ENCODE assay signal across 19 mouse cellular contexts in genomic region chr14:21587931-21588330, GRCm38 (mm10).
"Had no signal": no experiment of that assay in that cellular context is flagged by ENCODE, and none has a peak within 500 bp of the region (broad histone marks: within the 10 kb centered on the region; RNA-seq: fewer than 3 reads in every experiment).

No protein-coding gene starts in this region.

- DNase-seq: kidney, adult 11 months; kidney, adult 8-10 months; kidney, postnatal 10 days; kidney, postnatal 36 days; left cerebral cortex, postnatal 4 days; liver, embryonic 13.5 days; lung, adult 2 months; lung, postnatal 14 days; lung, postnatal 4 days; retina, postnatal 1 day; right cerebral cortex, postnatal 25 days; spleen, adult 18-20 months; thymus, postnatal 36 days had no signal

- ATAC-seq: midbrain, embryonic 13.5 days; midbrain, embryonic 16.5 days had no signal

- H3K4me2 ChIP-seq: limb, embryonic 13.5 days; liver, embryonic 13.5 days; midbrain, embryonic 13.5 days; neural tube, embryonic 13.5 days had no signal

- H3K27ac ChIP-seq: limb, embryonic 13.5 days; liver, embryonic 13.5 days; midbrain, embryonic 10.5 days; midbrain, embryonic 13.5 days; neural tube, embryonic 13.5 days had no signal

- H3K36me3 ChIP-seq: midbrain, embryonic 13.5 days; neural tube, embryonic 13.5 days had no signal

- H3K9ac ChIP-seq: limb, embryonic 13.5 days; liver, embryonic 13.5 days; midbrain, embryonic 13.5 days; neural tube, embryonic 13.5 days had no signal

- H3K4me3 ChIP-seq: limb, embryonic 13.5 days; liver, embryonic 13.5 days; midbrain, embryonic 10.5 days; midbrain, embryonic 13.5 days; myocyte; neural tube, embryonic 13.5 days had no signal

- H3K27me3 ChIP-seq: limb, embryonic 13.5 days; liver, embryonic 13.5 days; midbrain, embryonic 13.5 days; neural tube, embryonic 13.5 days had no signal

- H3K9me3 ChIP-seq: limb, embryonic 13.5 days; midbrain, embryonic 13.5 days had no signal
